In the genomic region with DNA sequence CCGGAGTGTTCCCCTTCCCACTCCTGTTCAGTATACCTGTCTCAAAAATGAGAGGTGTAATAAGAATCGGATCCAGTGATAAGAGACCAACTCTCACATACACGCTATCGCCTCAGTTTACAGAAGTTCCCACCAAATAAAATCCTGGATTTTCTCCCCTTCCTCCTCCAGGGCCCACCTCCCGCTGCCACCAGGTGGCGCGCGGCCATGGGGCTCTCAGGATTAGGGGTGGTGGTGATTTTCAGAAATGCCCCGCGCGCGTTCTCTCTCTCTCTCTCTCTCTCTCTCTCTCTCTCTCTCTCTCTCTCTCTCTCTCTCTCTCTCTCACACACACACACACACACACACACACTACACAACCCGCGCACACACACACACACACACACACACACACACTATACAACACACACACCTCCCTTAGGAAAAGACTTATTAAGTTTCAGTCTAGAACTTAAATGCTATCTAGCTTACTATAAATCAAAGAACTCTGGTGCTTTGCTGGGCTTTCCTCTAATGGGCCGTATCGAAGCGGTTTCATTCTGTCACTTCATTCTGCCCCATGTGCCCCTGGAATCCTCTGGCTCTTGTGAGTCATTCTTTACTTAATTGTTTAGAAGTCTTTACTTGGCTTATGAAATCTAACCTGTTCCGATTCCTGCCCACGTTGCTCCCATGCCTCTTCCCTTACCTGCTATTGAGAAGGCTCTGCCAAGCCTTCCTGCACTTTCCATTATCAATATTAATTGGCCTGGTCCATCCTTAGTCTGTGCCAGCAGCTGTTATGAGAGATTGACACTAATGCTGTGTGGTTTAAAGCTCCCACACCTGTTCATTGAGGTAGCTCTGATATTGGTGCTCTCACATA, we compare ENCODE assay signal across 8 mouse cellular contexts. TPM values are rescaled to one million over a fixed set of nuclear protein-coding genes. Genes with fewer than 3 reads are reported as not detected.
DNase-seq lines count a peak whose midpoint lies in the region; ATAC-seq lines count a peak whose summit lies in the region.

A gene (minus strand): TSS at position 574 of the 865 bp plus-strand sequence.

- peak; percentile 63 for ATAC-seq in erythroblast, adult 5-6 weeks (replicated peaks; ENCODE audit: low FRiP score, poor library complexity, severe bottlenecking)
- peak; percentile 37 for ATAC-seq in heart, embryonic 16.5 days (replicated peaks; ENCODE audit: extremely low read depth, insufficient read depth, low FRiP score)
- ATAC-seq in lung, embryonic 16.5 days (ENCODE audit: low read depth): peak; percentile 48

- H3K4me2 ChIP-seq in heart, embryonic 16.5 days (ENCODE audit: low read depth, low read length): peak within 1 kb of the TSS; percentile 85
- peak within 1 kb of the TSS; percentile 77 for H3K4me2 ChIP-seq in lung, embryonic 16.5 days (ENCODE audit: low read depth, low read length)

- H3K27me3 ChIP-seq in heart, embryonic 16.5 days (ENCODE audit: control insufficient read depth, insufficient read depth, low read length): peaks cover 5% of the 10 kb centered on the region
- H3K27me3 ChIP-seq in lung, embryonic 16.5 days (ENCODE audit: control insufficient read depth, insufficient read depth, low read depth, low read length): peaks cover 12% of the 10 kb centered on the region

- no peak within 1 kb of the TSS for H3K27ac ChIP-seq in brown adipose tissue, adult 24 weeks (replicated peaks; ENCODE audit: low read depth, low read length)
- H3K27ac ChIP-seq in heart, embryonic 16.5 days (ENCODE audit: low read length): peak within 1 kb of the TSS; percentile 61
- H3K27ac ChIP-seq in lung, embryonic 16.5 days (ENCODE audit: low read length): peak within 1 kb of the TSS; percentile 19; the same call in 1 of the 2 replicates

- DNase-seq in ES-CJ7 (ENCODE audit: low read depth, low spot score): peak; percentile 66
- DNase-seq in kidney, postnatal 25 days: peak; percentile 65 to 75
- DNase-seq in ovary, postnatal 10 days (ENCODE audit: low spot score): peak; percentile 55
- DNase-seq in thymus, postnatal 14 days: peak; percentile 72

- no peaks in the 10 kb centered on the region for H3K36me3 ChIP-seq in heart, embryonic 16.5 days (ENCODE audit: control insufficient read depth, insufficient read depth)
- no peaks in the 10 kb centered on the region for H3K36me3 ChIP-seq in lung, embryonic 16.5 days (ENCODE audit: control insufficient read depth, insufficient read depth, low read length)

- H3K4me3 ChIP-seq in brown adipose tissue, adult 24 weeks (ENCODE audit: insufficient read depth, low read depth, low read length): peak within 1 kb of the TSS; percentile 62
- peak within 1 kb of the TSS; percentile 71 for H3K4me3 ChIP-seq in heart, embryonic 16.5 days (ENCODE audit: low read length)
- H3K4me3 ChIP-seq in lung, embryonic 16.5 days (ENCODE audit: low read length): peak within 1 kb of the TSS; percentile 43

- peak within 1 kb of the TSS; percentile 53 for H3K9ac ChIP-seq in heart, embryonic 16.5 days (ENCODE audit: low read length)
- peak within 1 kb of the TSS; percentile 30 for H3K9ac ChIP-seq in lung, embryonic 16.5 days (ENCODE audit: low read length)

- no peaks in the 10 kb centered on the region for H3K9me3 ChIP-seq in heart, embryonic 16.5 days (replicated peaks; ENCODE audit: control insufficient read depth, low read length)
- H3K9me3 ChIP-seq in lung, embryonic 16.5 days (ENCODE audit: control insufficient read depth, low read length): no peaks in the 10 kb centered on the region

- 7% methylated on average over 18 of the region's 19 CpGs for WGBS in heart, embryonic 16.5 days
- 6% methylated on average over 18 of the region's 19 CpGs for WGBS in lung, embryonic 16.5 days

- no peaks in the 10 kb centered on the region for H3K4me1 ChIP-seq in brown adipose tissue, adult 24 weeks (ENCODE audit: control insufficient read depth, insufficient read depth, insufficient read length, low read length)
- peaks cover 15% of the 10 kb centered on the region for H3K4me1 ChIP-seq in heart, embryonic 16.5 days (ENCODE audit: control insufficient read depth, insufficient read depth, low read length)
- peaks cover 12% of the 10 kb centered on the region for H3K4me1 ChIP-seq in lung, embryonic 16.5 days (replicated peaks; ENCODE audit: control insufficient read depth, insufficient read depth, low read length)

RNA-seq across cellular contexts. Expression of the gene that starts here (rescaled TPM):
- polyA plus RNA-seq in brown adipose tissue, adult 24 weeks (2012; ENCODE audit: insufficient read depth, insufficient read length, missing spikeins): 0.88 and 1.7 TPM in 2 replicates
- total RNA-seq in erythroblast, adult 5-6 weeks (2015; ENCODE audit: low replicate concordance): not detected in 2 replicates
- 0.94 and 5.6 TPM in 2 replicates for total RNA-seq in erythroblast, adult 5-6 weeks (2017; ENCODE audit: low replicate concordance)
- 0.55 and 0.62 TPM in 2 replicates for polyA plus RNA-seq in heart, embryonic 16.5 days (2015; fragmentation: Nextera tagmentation; extraction: Ambion mirVana)
- polyA plus RNA-seq in lung, embryonic 16.5 days (2015; fragmentation: Nextera tagmentation; extraction: Ambion mirVana): 0.60 and 0.79 TPM in 2 replicates

Comparison
In these comparisons a context has a peak if more than half of its experiments do, and no peak if none do; other contexts are left out.
1. Peak in ATAC-seq, H3K4me3 ChIP-seq, H3K27ac ChIP-seq, H3K9ac ChIP-seq and H3K4me2 ChIP-seq in heart, embryonic 16.5 days; RNA of the gene not detected or under 1 TPM.
2. Peak in ATAC-seq, H3K4me3 ChIP-seq, H3K27ac ChIP-seq, H3K9ac ChIP-seq and H3K4me2 ChIP-seq in lung, embryonic 16.5 days; RNA of the gene not detected or under 1 TPM.